Mouse (Mus musculus): ENCODE measurements around the gene Ppp1r13b.

DNA sequence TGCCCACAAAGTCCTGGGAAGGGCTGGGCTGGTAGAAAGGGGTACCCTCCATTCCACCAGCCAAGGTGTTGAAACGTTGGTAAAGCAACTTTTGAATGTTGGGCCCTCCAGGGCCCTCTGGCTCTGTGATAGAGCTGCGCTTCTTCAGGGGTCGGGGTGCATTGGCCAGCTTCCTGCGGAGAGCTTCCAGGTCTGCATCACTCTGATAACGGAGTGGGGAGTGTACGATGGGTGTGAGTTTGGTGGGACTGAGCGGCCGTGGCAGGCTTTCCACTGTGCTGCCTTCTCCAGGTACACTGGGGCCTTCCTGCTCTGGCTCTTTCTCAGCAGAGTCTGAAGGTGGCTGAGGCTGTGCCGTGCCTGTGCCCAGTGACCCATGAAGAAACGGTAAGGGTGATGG, 74.5 kb downstream of the Ppp1r13b start:
- TF ChIP-seq POLR2A (IDR thresholded peaks at IDR 0.05; ENCODE audit: insufficient read depth, low read depth, low read length), result no peak
- no peak for TF ChIP-seq EP300 (IDR thresholded peaks at IDR 0.05; ENCODE audit: insufficient read depth, low read depth, low read length)

Data from heart, adult 2 months (tissue).